Mouse (Mus musculus): Measurements from ENCODE around the gene Cenps.

- TF ChIP-seq EP300 (optimal IDR thresholded peaks at IDR 0.05) (no peak), CTCF (IDR thresholded peaks at IDR 0.05; ENCODE audit: low read depth) (no peak)
Observed at GRCm38 (mm10) chr4:149161166-149161565, 23.7 kb upstream of the Cenps start.
